8 mouse cellular contexts compared by ENCODE assay signal in the genomic region with DNA sequence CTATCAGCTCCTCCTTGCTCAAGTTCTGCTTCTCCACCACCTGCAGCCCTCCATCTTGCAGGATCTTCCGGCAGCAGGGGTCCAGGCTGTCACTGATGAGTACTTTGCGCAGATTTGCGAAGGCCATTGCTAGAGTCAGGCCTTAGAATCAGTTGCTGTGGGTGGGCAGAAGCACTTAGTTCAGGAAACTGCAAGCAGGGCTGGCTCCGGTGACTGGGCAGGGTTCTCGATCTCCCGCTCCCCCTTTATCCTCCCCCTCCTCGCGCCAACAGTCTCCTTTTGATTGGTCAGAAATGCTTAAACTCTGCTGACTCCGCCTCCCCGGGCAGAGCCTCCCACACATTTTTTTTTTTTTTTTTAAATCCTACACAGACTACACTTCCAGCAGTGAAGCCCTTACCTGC. TPM values are rescaled to one million over a fixed set of nuclear protein-coding genes. Genes with fewer than 3 reads are reported as not detected.
DNase-seq lines count a peak whose midpoint lies in the region; ATAC-seq lines count a peak whose summit lies in the region.
"Not testable (repeated sequence)": the region's sequence is repeated elsewhere in the genome, so short reads cannot be mapped to it uniquely, and the experiment has no call there.

Gene Phgdh, minus strand, starts transcription at position 285 of the 404 bp plus-strand sequence.

- H3K9me3 ChIP-seq in forebrain, embryonic 12.5 days; heart, embryonic 16.5 days (replicated peaks; ENCODE audit: control insufficient read depth, low read length); liver, embryonic 12.5 days (replicated peaks); stomach, embryonic 16.5 days (replicated peaks; ENCODE audit: control insufficient read depth, low read length): not testable (repeated sequence)

- peak within 1 kb of the TSS; percentile 79 for H3K9ac ChIP-seq in forebrain, embryonic 12.5 days
- peak within 1 kb of the TSS; percentile 75 for H3K9ac ChIP-seq in heart, embryonic 16.5 days (ENCODE audit: low read length)
- H3K9ac ChIP-seq in liver, embryonic 12.5 days = peak within 1 kb of the TSS; percentile 78
- H3K9ac ChIP-seq in stomach, embryonic 16.5 days (ENCODE audit: low read length) = peak within 1 kb of the TSS; percentile 80

- peaks cover 33% of the 10 kb centered on the region for H3K4me1 ChIP-seq in forebrain, embryonic 12.5 days
- not testable (repeated sequence) for H3K4me1 ChIP-seq in heart, embryonic 16.5 days (ENCODE audit: control insufficient read depth, insufficient read depth, low read length)
- peaks cover 51% of the 10 kb centered on the region for H3K4me1 ChIP-seq in liver, embryonic 12.5 days
- H3K4me1 ChIP-seq in stomach, embryonic 16.5 days (ENCODE audit: control insufficient read depth, insufficient read depth, low read length) = peaks cover 22% of the 10 kb centered on the region

- H3K27me3 ChIP-seq in forebrain, embryonic 12.5 days; heart, embryonic 16.5 days (ENCODE audit: control insufficient read depth, insufficient read depth, low read length); liver, embryonic 12.5 days (replicated peaks); stomach, embryonic 16.5 days (ENCODE audit: control insufficient read depth, insufficient read depth, low read length): not testable (repeated sequence)

- H3K4me2 ChIP-seq in forebrain, embryonic 12.5 days = peak within 1 kb of the TSS; percentile 76
- peak within 1 kb of the TSS; percentile 94 for H3K4me2 ChIP-seq in heart, embryonic 16.5 days (ENCODE audit: low read depth, low read length)
- H3K4me2 ChIP-seq in liver, embryonic 12.5 days = peak within 1 kb of the TSS; percentile 97
- peak within 1 kb of the TSS; percentile 93 for H3K4me2 ChIP-seq in stomach, embryonic 16.5 days (ENCODE audit: low read depth, low read length)

- H3K36me3 ChIP-seq in forebrain, embryonic 12.5 days (replicated peaks); heart, embryonic 16.5 days (ENCODE audit: control insufficient read depth, insufficient read depth); liver, embryonic 12.5 days; stomach, embryonic 16.5 days (ENCODE audit: control insufficient read depth, insufficient read depth, low read length): not testable (repeated sequence)

- ATAC-seq in forebrain, embryonic 12.5 days (ENCODE audit: low FRiP score) = peak; percentile 86
- ATAC-seq in heart, embryonic 16.5 days (replicated peaks; ENCODE audit: extremely low read depth, insufficient read depth, low FRiP score) = peak; percentile 80
- ATAC-seq in liver, embryonic 12.5 days = peak; percentile 73
- peak; percentile 82 for ATAC-seq in stomach, embryonic 16.5 days (ENCODE audit: insufficient read depth, low FRiP score)

- under 1% methylated on average over 10 of the region's 10 CpGs for WGBS in forebrain, embryonic 12.5 days
- under 1% methylated on average over 10 of the region's 10 CpGs for WGBS in heart, embryonic 16.5 days
- 1% methylated on average over 10 of the region's 10 CpGs for WGBS in liver, embryonic 12.5 days (ENCODE audit: insufficient replicate concordance)
- under 1% methylated on average over 10 of the region's 10 CpGs for WGBS in stomach, embryonic 16.5 days

- DNase-seq in CD8-positive naive resting alpha-beta T cell, adult 2 months (ENCODE audit: low read depth in 2 of 2, low spot score in 2 of 2) = peak; percentile 64 to 77
- DNase-seq in c-Kit-positive CD71-positive TER-119-negative erythroid progenitor cells, embryonic 14.5 days (ENCODE audit: low read depth) = peak; percentile 63
- peak; percentile 84 for DNase-seq in kidney, postnatal 10 days
- peak; percentile 87 for DNase-seq in naive thymus-derived CD4-positive, alpha-beta T cell, adult 2 months (ENCODE audit: low read depth)

- peak within 1 kb of the TSS; percentile 62 for H3K27ac ChIP-seq in forebrain, embryonic 12.5 days
- peak within 1 kb of the TSS; percentile 30 for H3K27ac ChIP-seq in heart, embryonic 16.5 days (ENCODE audit: low read length)
- peak within 1 kb of the TSS; percentile 77 for H3K27ac ChIP-seq in liver, embryonic 12.5 days
- peak within 1 kb of the TSS; percentile 76 for H3K27ac ChIP-seq in stomach, embryonic 16.5 days (ENCODE audit: low read length)

- peak within 1 kb of the TSS; percentile 61 for H3K4me3 ChIP-seq in forebrain, embryonic 12.5 days (replicated peaks)
- H3K4me3 ChIP-seq in heart, embryonic 16.5 days (ENCODE audit: low read length) = peak within 1 kb of the TSS; percentile 69
- peak within 1 kb of the TSS; percentile 74 for H3K4me3 ChIP-seq in liver, embryonic 12.5 days
- peak within 1 kb of the TSS; percentile 73 for H3K4me3 ChIP-seq in stomach, embryonic 16.5 days (replicated peaks; ENCODE audit: low read length)

RNA-seq across cellular contexts. Expression of gene Phgdh, which starts in this region (rescaled TPM):
- 274 and 277 TPM in 2 replicates for polyA plus RNA-seq in forebrain, embryonic 12.5 days (2016; fragmentation: Nextera tagmentation; extraction: Ambion mirVana)
- 94.8 and 112 TPM in 2 replicates for polyA plus RNA-seq in heart, embryonic 16.5 days (2015; fragmentation: Nextera tagmentation; extraction: Ambion mirVana)
- polyA plus RNA-seq in liver, embryonic 12.5 days (2016; fragmentation: Nextera tagmentation; extraction: Ambion mirVana) = 348 and 381 TPM in 2 replicates
- polyA plus RNA-seq in stomach, embryonic 16.5 days (2015; fragmentation: Nextera tagmentation; extraction: Ambion mirVana) = 222 and 234 TPM in 2 replicates

Comparison
In these comparisons a context has a peak if more than half of its experiments do, and no peak if none do; other contexts are left out.
1. Peak in every context shown above with its lines: DNase-seq, ATAC-seq, H3K4me3 ChIP-seq and H3K27ac ChIP-seq.